Mouse (Mus musculus) B cell, adult 67 days (primary cell): Measurements from ENCODE around the gene Lrrc40. TPM values are rescaled to one million over a fixed set of nuclear protein-coding genes. Genes with fewer than 3 reads are reported as not detected.

Experiments
- total RNA-seq, 2 experiments: library from RNA; stranded (reverse); gene quantifications; 4 replicates each; pipeline ENCODE4 v1.2.4; 2023

Gene Lrrc40
- total RNA-seq, result 10 to 100 TPM; 22.1 to 31.7 TPM

DNA sequence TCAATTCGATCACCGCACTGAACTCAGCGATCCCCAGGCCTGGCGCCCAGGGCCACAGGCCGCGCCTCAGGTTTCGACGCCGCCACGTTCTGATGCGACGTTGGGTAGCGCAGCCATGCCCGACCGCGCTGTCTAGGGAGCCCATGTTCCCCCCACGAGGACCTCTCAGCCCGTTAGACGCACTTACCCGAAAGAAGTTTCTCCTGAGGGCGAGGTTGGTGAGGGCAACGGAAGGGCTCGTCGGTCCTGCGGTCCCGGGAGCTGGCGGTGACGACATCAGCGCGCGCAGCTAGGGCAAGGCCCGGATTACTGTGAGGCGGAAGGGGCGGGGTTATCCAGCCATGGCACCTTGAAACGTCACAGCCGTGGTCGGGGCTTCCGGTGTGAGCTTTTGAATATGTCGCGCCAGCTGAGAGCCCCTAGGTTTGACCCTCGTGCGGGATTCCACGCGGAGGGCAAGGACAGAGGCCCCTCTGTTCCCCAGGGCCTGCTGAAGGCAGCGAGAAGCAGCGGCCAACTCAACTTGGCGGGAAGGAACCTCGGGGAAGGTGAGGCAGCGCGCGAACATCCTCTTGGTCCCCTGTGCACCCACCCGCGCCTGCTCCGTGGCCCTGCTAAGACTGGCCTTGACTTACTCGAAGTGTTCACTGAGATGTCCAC lies at the start of gene Lrrc40, which contains the start of gene Srsf11:
Gene Lrrc40, plus strand, starts transcription at position 334 of the 660 bp plus-strand sequence.
Gene Srsf11, minus strand, starts transcription at position 311 of the 660 bp plus-strand sequence.

Other genes with a start within 250 kb of the Lrrc40 start
- under 1 TPM in 1 of 2 experiments, not detected in 1; 0.87 TPM for gene Cth, start 111.6 kb upstream of the Lrrc40 start, total RNA-seq
- 10 to 100 TPM; 72.3 to 88.9 TPM for gene Ankrd13c, start 89.4 kb upstream of the Lrrc40 start, total RNA-seq
- 100 to 1,000 TPM; 407 to 414 TPM for gene Srsf11, start within 50 bp of the Lrrc40 start, total RNA-seq